Mouse (Mus musculus): ENCODE measurements around the gene Gm49711. TPM values are rescaled to one million over a fixed set of nuclear protein-coding genes. Genes with fewer than 3 reads are reported as not detected.

Gm49711 gene
- polyA plus RNA-seq (2012; rRNA removed), result 0.08 and 0.17 TPM in 2 replicates

GRCm38 (mm10) chr16:92057852-92058643 lies at the start of gene Gm49711, which contains the start of the genes Mrps6 and Slc5a3:
Gene Gm49711 (plus strand): TSS chr16:92058316.
Gene Mrps6 (plus strand): TSS chr16:92058270.
Gene Slc5a3 (plus strand): TSS chr16:92058322.
- H3K4me1 ChIP-seq (ENCODE audit: control insufficient read depth, insufficient read depth, low read length), result peaks cover 5% of the 10 kb centered on the region; the same call in 1 of the 2 replicates
- TF ChIP-seq CTCF (IDR thresholded peaks at IDR 0.05; ENCODE audit: extremely low read depth, insufficient read depth, low read length) (no peak), POLR2A (IDR thresholded peaks at IDR 0.05; ENCODE audit: extremely low read depth, insufficient read depth, low read length) (peak; percentile 87)
- peak within 1 kb of the TSS; percentile 90 for H3K27ac ChIP-seq (ENCODE audit: insufficient read depth, low read length)
- H3K4me3 ChIP-seq (ENCODE audit: insufficient read depth, low read length), result peak within 1 kb of the TSS; percentile 57

GRCm38 (mm10) chr16:92009586-92009985 lies 48.5 kb upstream of the Gm49711 start:
- no peak overlapping the region for H3K4me3 ChIP-seq (ENCODE audit: insufficient read depth, low read length)
- TF ChIP-seq CTCF (IDR thresholded peaks at IDR 0.05; ENCODE audit: extremely low read depth, insufficient read depth, low read length), result no peak
- TF ChIP-seq POLR2A (IDR thresholded peaks at IDR 0.05; ENCODE audit: extremely low read depth, insufficient read depth, low read length), result no peak
- H3K27ac ChIP-seq (ENCODE audit: insufficient read depth, low read length), result no peak overlapping the region
- H3K4me1 ChIP-seq (ENCODE audit: control insufficient read depth, insufficient read depth, low read length), result no peaks in the 10 kb centered on the region

GRCm38 (mm10) chr16:92016792-92017191 lies 41.3 kb upstream of the Gm49711 start:
- no peak overlapping the region for H3K27ac ChIP-seq (ENCODE audit: insufficient read depth, low read length)
- no peaks in the 10 kb centered on the region for H3K4me1 ChIP-seq (ENCODE audit: control insufficient read depth, insufficient read depth, low read length)
- no peak overlapping the region for H3K4me3 ChIP-seq (ENCODE audit: insufficient read depth, low read length)
- TF ChIP-seq POLR2A (IDR thresholded peaks at IDR 0.05; ENCODE audit: extremely low read depth, insufficient read depth, low read length) (no peak), CTCF (IDR thresholded peaks at IDR 0.05; ENCODE audit: extremely low read depth, insufficient read depth, low read length) (no peak)

- Histone ChIP-seq H3K4me3 (ENCODE audit: insufficient read depth, low read length) (peak overlapping the region; percentile 48), H3K4me1 (ENCODE audit: control insufficient read depth, insufficient read depth, low read length) (no peaks in the 10 kb centered on the region), H3K27ac (ENCODE audit: insufficient read depth, low read length) (no peak overlapping the region)
- no peak for TF ChIP-seq POLR2A (IDR thresholded peaks at IDR 0.05; ENCODE audit: extremely low read depth, insufficient read depth, low read length)
- no peak for TF ChIP-seq CTCF (IDR thresholded peaks at IDR 0.05; ENCODE audit: extremely low read depth, insufficient read depth, low read length)
These were observed 38.7 kb upstream of the Gm49711 start for GRCm38 (mm10) chr16:92019141-92020118.

- no peak overlapping the region for H3K27ac ChIP-seq (ENCODE audit: insufficient read depth, low read length)
- no peak overlapping the region for H3K4me3 ChIP-seq (ENCODE audit: insufficient read depth, low read length)
- no peaks in the 10 kb centered on the region for H3K4me1 ChIP-seq (ENCODE audit: control insufficient read depth, insufficient read depth, low read length)
- TF ChIP-seq POLR2A (IDR thresholded peaks at IDR 0.05; ENCODE audit: extremely low read depth, insufficient read depth, low read length) (no peak), CTCF (IDR thresholded peaks at IDR 0.05; ENCODE audit: extremely low read depth, insufficient read depth, low read length) (no peak)
These were observed 36.3 kb upstream of the Gm49711 start for GRCm38 (mm10) chr16:92021656-92022400.

GRCm38 (mm10) chr16:92022494-92023283 lies 35.4 kb upstream of the Gm49711 start:
- H3K4me1 ChIP-seq (ENCODE audit: control insufficient read depth, insufficient read depth, low read length), result no peaks in the 10 kb centered on the region
- no peak overlapping the region for H3K27ac ChIP-seq (ENCODE audit: insufficient read depth, low read length)
- TF ChIP-seq CTCF (IDR thresholded peaks at IDR 0.05; ENCODE audit: extremely low read depth, insufficient read depth, low read length), result no peak
- no peak for TF ChIP-seq POLR2A (IDR thresholded peaks at IDR 0.05; ENCODE audit: extremely low read depth, insufficient read depth, low read length)
- no peak overlapping the region for H3K4me3 ChIP-seq (ENCODE audit: insufficient read depth, low read length)

GRCm38 (mm10) chr16:92033286-92033685 lies 24.8 kb upstream of the Gm49711 start:
- Histone ChIP-seq H3K4me1 (ENCODE audit: control insufficient read depth, insufficient read depth, low read length) (no peaks in the 10 kb centered on the region), H3K4me3 (ENCODE audit: insufficient read depth, low read length) (no peak overlapping the region), H3K27ac (ENCODE audit: insufficient read depth, low read length) (no peak overlapping the region)
- TF ChIP-seq CTCF (IDR thresholded peaks at IDR 0.05; ENCODE audit: extremely low read depth, insufficient read depth, low read length) (no peak), POLR2A (IDR thresholded peaks at IDR 0.05; ENCODE audit: extremely low read depth, insufficient read depth, low read length) (no peak)

- TF ChIP-seq POLR2A (IDR thresholded peaks at IDR 0.05; ENCODE audit: extremely low read depth, insufficient read depth, low read length) (no peak), CTCF (IDR thresholded peaks at IDR 0.05; ENCODE audit: extremely low read depth, insufficient read depth, low read length) (no peak)
- Histone ChIP-seq H3K4me1 (ENCODE audit: control insufficient read depth, insufficient read depth, low read length) (no peaks in the 10 kb centered on the region), H3K4me3 (ENCODE audit: insufficient read depth, low read length) (no peak overlapping the region), H3K27ac (ENCODE audit: insufficient read depth, low read length) (no peak overlapping the region)
These were observed 23.4 kb upstream of the Gm49711 start for GRCm38 (mm10) chr16:92034676-92035075.

Measured in cortical plate, adult 2 months (tissue).